Mouse (Mus musculus) MEL (cell line): Measurements from ENCODE around the gene Taf6l. TPM values are rescaled to one million over a fixed set of nuclear protein-coding genes. Genes with fewer than 3 reads are reported as not detected.
A peak's percentile ranks its signal among the peaks of the same experiment; 100 is the strongest.

Experiments
- DNase-seq: peaks from one replicate; pipeline ENCODE4 v3.0.0; 2011; ENCODE audit warnings: low read depth, low spot score
- H3K27ac ChIP-seq: 2 replicates; pipeline ENCODE4 v1.5.1; 2012; ENCODE audit warnings: low read depth, mild to moderate bottlenecking, control low read depth, low read length, moderate library complexity; ENCODE audit not compliant: control insufficient read depth
- H3K27me3 ChIP-seq, 2 experiments: fragments of 150-350 bp in 1 of 2; sonication (generic) in 1 of 2; 2 replicates each; pipeline ENCODE4 v1.6.1; 2012; ENCODE audit warnings: low read length in 2 of 2, mild to moderate bottlenecking in 2 of 2, improper control_type of control experiment in 1 of 2, moderate library complexity in 1 of 2; ENCODE audit not compliant: insufficient read depth in 2 of 2, control insufficient read depth in 1 of 2
- H3K36me3 ChIP-seq, 2 experiments: 2 replicates each; pipeline ENCODE4 v1.6.1; 2012 to 2014; ENCODE audit warnings: low read length in 2 of 2, improper control_type of control experiment in 1 of 2, inconsistent platforms in 1 of 2, mild to moderate bottlenecking in 1 of 2; ENCODE audit not compliant: insufficient read depth in 2 of 2, control insufficient read depth in 1 of 2
- H3K4me1 ChIP-seq, 2 experiments: fragments of 150-350 bp in 1 of 2; sonication (generic) in 1 of 2; 2 replicates each; pipeline ENCODE4 v1.6.1; 2012; ENCODE audit warnings: low read length in 2 of 2, improper control_type of control experiment in 1 of 2, mild to moderate bottlenecking in 1 of 2; ENCODE audit not compliant: insufficient read depth in 2 of 2, control insufficient read depth in 1 of 2
- H3K4me3 ChIP-seq, 2 experiments: fragments of 150-350 bp in 1 of 2; sonication (generic) in 1 of 2; 2 replicates each; pipeline ENCODE4 v1.5.1; 2012; ENCODE audit warnings: low read depth in 2 of 2, low read length in 2 of 2, mild to moderate bottlenecking in 2 of 2, moderate library complexity in 2 of 2, control low read depth in 1 of 2, improper control_type of control experiment in 1 of 2; ENCODE audit not compliant: control insufficient read depth in 1 of 2, insufficient read depth in 1 of 2
- H3K79me2 ChIP-seq: 2 replicates; pipeline ENCODE4 v1.6.1; 2012; ENCODE audit warnings: mild to moderate bottlenecking, low read length, moderate library complexity; ENCODE audit not compliant: control insufficient read depth, poor library complexity, insufficient read depth
- H3K9ac ChIP-seq: 2 replicates; pipeline ENCODE4 v1.6.1; 2012; ENCODE audit warnings: low read depth, mild to moderate bottlenecking, control low read depth, low read length, moderate library complexity; ENCODE audit not compliant: control insufficient read depth, poor library complexity, severe bottlenecking
- H3K9me3 ChIP-seq: fragments of 150-350 bp; sonication (generic); replicated peaks from 2 replicates; pipeline ENCODE4 v1.6.1; 2012; ENCODE audit warnings: mild to moderate bottlenecking, low read length, improper control_type of control experiment, moderate library complexity; ENCODE audit not compliant: insufficient read depth
- CHD1 ChIP-seq: IDR thresholded peaks from 2 replicates; pipeline ENCODE4 v1.6.1; 2012; ENCODE audit warnings: low read depth, mild to moderate bottlenecking, inconsistent platforms, low read length, improper control_type of control experiment
- CHD2 ChIP-seq: IDR thresholded peaks from 2 replicates; pipeline ENCODE4 v1.6.1; 2011; ENCODE audit warnings: low read length, improper control_type of control experiment
- CTCF ChIP-seq, 3 experiments: IDR thresholded peaks in 2 of 3; conservative IDR thresholded peaks in 1 of 3; 2 replicates each; pipeline ENCODE4 v1.5.1; 2011 to 2012; ENCODE audit warnings: low read length in 3 of 3, low read depth in 2 of 3, mild to moderate bottlenecking in 2 of 3, improper control_type of control experiment in 1 of 3, inconsistent platforms in 1 of 3, mixed read lengths in 1 of 3, moderate library complexity in 1 of 3; ENCODE audit not compliant: control insufficient read depth in 1 of 3, insufficient read depth in 1 of 3, poor library complexity in 1 of 3, severe bottlenecking in 1 of 3
- E2F4 ChIP-seq: IDR thresholded peaks from 2 replicates; pipeline ENCODE4 v1.6.1; 2011; ENCODE audit warnings: low read depth, low read length, improper control_type of control experiment, borderline replicate concordance
- ELF1 ChIP-seq: IDR thresholded peaks from 2 replicates; pipeline ENCODE4 v1.6.1; 2014; ENCODE audit warnings: low read depth, mild to moderate bottlenecking, inconsistent platforms, low read length, improper control_type of control experiment, moderate library complexity
- ETS1 ChIP-seq: IDR thresholded peaks from 2 replicates; pipeline ENCODE4 v1.6.1; 2012; ENCODE audit warnings: low read depth, mild to moderate bottlenecking, inconsistent platforms, low read length, improper control_type of control experiment, moderate library complexity
- GABPA ChIP-seq: IDR thresholded peaks from 2 replicates; pipeline ENCODE4 v1.6.1; 2012; ENCODE audit warnings: low read depth, mild to moderate bottlenecking, inconsistent platforms, low read length, improper control_type of control experiment, moderate library complexity
- GATA1 ChIP-seq: IDR thresholded peaks from 2 replicates; pipeline ENCODE4 v1.6.1; 2011; ENCODE audit warnings: low read depth, low read length, improper control_type of control experiment
- HCFC1 ChIP-seq: IDR thresholded peaks from 2 replicates; pipeline ENCODE4 v1.6.1; 2012; ENCODE audit warnings: low read depth, mild to moderate bottlenecking, inconsistent platforms, low read length, improper control_type of control experiment, moderate library complexity
- JUND ChIP-seq: IDR thresholded peaks from 2 replicates; pipeline ENCODE4 v1.6.1; 2011; ENCODE audit warnings: low read depth, mild to moderate bottlenecking, improper control_type of control experiment, low read length
- KAT2A ChIP-seq: conservative IDR thresholded peaks from 2 replicates; pipeline ENCODE4 v1.6.1; 2012; ENCODE audit warnings: low read depth, low read length, improper control_type of control experiment, inconsistent platforms
- MAFK ChIP-seq: IDR thresholded peaks from 2 replicates; pipeline ENCODE4 v1.6.1; 2011; ENCODE audit warnings: low read depth, mild to moderate bottlenecking, low read length, improper control_type of control experiment, borderline replicate concordance
- MAX ChIP-seq: IDR thresholded peaks from 2 replicates; pipeline ENCODE4 v1.6.1; 2011; ENCODE audit warnings: low read length, improper control_type of control experiment
- MEF2A ChIP-seq: IDR thresholded peaks from 2 replicates; pipeline ENCODE4 v1.6.1; 2014; ENCODE audit warnings: low read depth, mild to moderate bottlenecking, inconsistent platforms, low read length, improper control_type of control experiment; ENCODE audit not compliant: poor library complexity, insufficient replicate concordance, severe bottlenecking; ENCODE audit errors: extremely low read depth
- MXI1 ChIP-seq: IDR thresholded peaks from 2 replicates; pipeline ENCODE4 v1.6.1; 2011; ENCODE audit warnings: mild to moderate bottlenecking, low read depth, low read length, improper control_type of control experiment
- MYB ChIP-seq: IDR thresholded peaks from 2 replicates; pipeline ENCODE4 v1.6.1; 2011; ENCODE audit warnings: mild to moderate bottlenecking, low read depth, low read length, improper control_type of control experiment
- MYC ChIP-seq: IDR thresholded peaks from 2 replicates; pipeline ENCODE4 v1.6.1; 2011; ENCODE audit warnings: low read depth, mild to moderate bottlenecking, low read length, improper control_type of control experiment, moderate library complexity
- NELFE ChIP-seq: IDR thresholded peaks from 2 replicates; pipeline ENCODE4 v1.6.1; 2011; ENCODE audit warnings: low read depth, low read length, improper control_type of control experiment
- NRF1 ChIP-seq: IDR thresholded peaks from 2 replicates; pipeline ENCODE4 v1.6.1; 2014; ENCODE audit warnings: low read depth, mild to moderate bottlenecking, inconsistent platforms, low read length, improper control_type of control experiment, moderate library complexity; ENCODE audit not compliant: poor library complexity, insufficient read depth, severe bottlenecking
- POLR2A ChIP-seq, 2 experiments: IDR thresholded peaks; 2 replicates each; pipeline ENCODE4 v1.6.1; 2011 to 2012; ENCODE audit warnings: low read length in 2 of 2, mild to moderate bottlenecking in 2 of 2, control low read depth in 1 of 2, improper control_type of control experiment in 1 of 2, low read depth in 1 of 2, moderate library complexity in 1 of 2; ENCODE audit not compliant: control insufficient read depth in 1 of 2, insufficient read depth in 1 of 2, poor library complexity in 1 of 2
- RAD21 ChIP-seq: IDR thresholded peaks from 2 replicates; pipeline ENCODE4 v1.6.1; 2011; ENCODE audit warnings: mild to moderate bottlenecking, low read depth, low read length, improper control_type of control experiment
- RCOR1 ChIP-seq: IDR thresholded peaks from 2 replicates; pipeline ENCODE4 v1.6.1; 2012; ENCODE audit warnings: low read depth, mild to moderate bottlenecking, inconsistent platforms, low read length, improper control_type of control experiment
- SIN3A ChIP-seq: IDR thresholded peaks from 2 replicates; pipeline ENCODE4 v1.6.1; 2012; ENCODE audit warnings: low read length, improper control_type of control experiment, inconsistent platforms
- SMC3 ChIP-seq: IDR thresholded peaks from 2 replicates; pipeline ENCODE4 v1.6.1; 2011; ENCODE audit warnings: low read depth, low read length, improper control_type of control experiment
- TAL1 ChIP-seq: IDR thresholded peaks from 2 replicates; pipeline ENCODE4 v1.6.1; 2012; ENCODE audit warnings: mild to moderate bottlenecking, inconsistent platforms, low read length, moderate library complexity, mixed read lengths
- TBP ChIP-seq: IDR thresholded peaks from 2 replicates; pipeline ENCODE4 v1.8.0; 2011; ENCODE audit warnings: low read depth, low read length, improper control_type of control experiment
- UBTF ChIP-seq: IDR thresholded peaks from 2 replicates; pipeline ENCODE4 v1.6.1; 2012; ENCODE audit warnings: low read depth, mild to moderate bottlenecking, inconsistent platforms, low read length, improper control_type of control experiment, moderate library complexity, borderline replicate concordance; ENCODE audit not compliant: insufficient read depth
- USF1 ChIP-seq: IDR thresholded peaks from 2 replicates; pipeline ENCODE4 v1.6.1; 2014; ENCODE audit warnings: low read depth, mild to moderate bottlenecking, inconsistent platforms, low read length, improper control_type of control experiment, moderate library complexity
- USF2 ChIP-seq, 2 experiments: IDR thresholded peaks; 2 replicates each; pipeline ENCODE4 v1.6.1; 2011 to 2012; ENCODE audit warnings: improper control_type of control experiment in 2 of 2, low read length in 2 of 2, borderline replicate concordance in 1 of 2, inconsistent platforms in 1 of 2, low read depth in 1 of 2, mild to moderate bottlenecking in 1 of 2; ENCODE audit not compliant: insufficient read depth in 1 of 2
- ZC3H11A ChIP-seq: IDR thresholded peaks from 2 replicates; pipeline ENCODE4 v1.6.1; 2012; ENCODE audit warnings: low read depth, mild to moderate bottlenecking, inconsistent platforms, low read length, improper control_type of control experiment
- ZKSCAN1 ChIP-seq: IDR thresholded peaks from 2 replicates; pipeline ENCODE4 v1.6.1; 2012; ENCODE audit warnings: low read depth, mild to moderate bottlenecking, inconsistent platforms, low read length, improper control_type of control experiment, moderate library complexity
- ZMIZ1 ChIP-seq: IDR thresholded peaks from 2 replicates; pipeline ENCODE4 v1.6.1; 2012; ENCODE audit warnings: low read depth, mild to moderate bottlenecking, inconsistent platforms, low read length, improper control_type of control experiment, moderate library complexity
- ZNF384 ChIP-seq: IDR thresholded peaks from 2 replicates; pipeline ENCODE4 v1.6.1; 2012; ENCODE audit warnings: low read depth, mild to moderate bottlenecking, inconsistent platforms, low read length, improper control_type of control experiment
- polyA plus RNA-seq, 2 experiments: library from polyadenylated mRNA; stranded (reverse) in 1 of 2; unstranded in 1 of 2; fragments of >175 nt in 1 of 2; fragments of >200 nt in 1 of 2; gene quantifications; 2 replicates each; pipeline versions ENCODE4 v1.2.1 to v1.2.4; 2012; ENCODE audit warnings: low replicate concordance in 2 of 2, low read depth in 1 of 2; ENCODE audit not compliant: insufficient read length in 2 of 2, insufficient read depth in 1 of 2, missing spikeins in 1 of 2
- total RNA-seq: library from RNA; depleted of rRNA; stranded (reverse); fragments of 300-350 nt; gene quantifications from 2 replicates; pipeline ENCODE4 v1.2.3, GENCODE M21; 2012

Taf6l gene
- total and polyA plus RNA-seq, 3 experiments: 18.3 to 25.5 TPM; not detected in 1

DNA sequence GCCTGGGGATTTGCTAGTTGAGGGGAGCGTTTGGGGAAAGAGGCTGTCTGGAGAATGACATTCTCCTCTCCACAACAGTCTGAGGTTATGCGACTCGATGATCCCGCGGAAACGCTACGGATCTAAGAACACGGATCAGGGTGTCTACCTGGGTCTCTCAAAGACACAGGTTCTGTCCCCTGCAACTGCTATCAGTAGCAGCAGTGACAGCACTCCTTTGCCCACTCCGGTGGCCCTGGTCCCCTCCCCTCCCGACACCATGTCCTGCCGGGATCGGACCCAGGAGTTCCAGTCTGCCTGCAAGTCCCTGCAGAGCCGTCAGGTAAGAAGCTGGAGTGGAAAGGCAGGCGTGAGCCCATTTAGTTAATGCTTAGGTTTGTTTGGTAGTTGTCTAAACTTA, 44.0 kb downstream of the Taf6l start (continued):
- no peak for TF ChIP-seq ELF1
- TF ChIP-seq NRF1: no peak

DNA sequence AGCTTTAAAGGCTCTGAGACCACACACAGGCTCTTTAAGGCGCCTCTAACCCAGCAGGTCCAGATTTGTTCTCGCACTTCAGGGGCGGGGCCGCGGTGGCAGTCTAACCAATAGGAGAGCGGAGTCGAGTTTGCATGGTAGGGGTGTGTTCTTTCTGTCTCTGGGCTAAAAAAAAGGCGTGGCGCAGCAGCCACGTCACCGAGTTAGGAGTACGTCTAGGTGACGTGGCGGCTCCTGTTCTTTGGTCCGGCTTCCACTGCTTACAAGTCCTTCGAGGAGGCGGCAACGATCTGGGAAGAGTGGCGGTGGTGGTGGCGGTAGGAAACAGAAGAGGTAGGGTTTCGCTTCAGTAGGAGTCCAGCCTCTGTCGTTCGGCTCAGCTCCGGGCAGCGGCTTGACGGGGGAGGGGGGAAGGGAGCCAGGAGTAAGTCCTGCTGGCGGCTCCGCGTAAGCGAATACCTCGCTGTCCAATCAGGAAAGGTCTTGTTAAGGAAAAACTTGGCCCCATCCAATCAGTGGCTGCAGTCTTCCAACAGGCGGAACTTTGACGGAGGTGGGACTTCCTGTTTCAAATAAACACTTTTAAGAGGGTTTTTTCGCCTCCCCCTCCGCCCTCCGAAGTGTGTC, 44.9 kb downstream of the Taf6l start, which contains the start of gene Stx5a:
Gene Stx5a, plus strand, starts transcription at position 171 of the 627 bp plus-strand sequence.
- Histone ChIP-seq H3K9ac (peak within 1 kb of the TSS; percentile 84), H3K36me3 (peaks cover 11 to 21% of the 10 kb centered on the region in 2 experiments), H3K27me3 (no peaks in the 10 kb centered on the region), H3K27ac (peak within 1 kb of the TSS; percentile 89), H3K4me3 (peak within 1 kb of the TSS; percentile 82 to 87), H3K4me1 (peaks cover 5 to 7% of the 10 kb centered on the region in 2 experiments), H3K9me3 (no peaks in the 10 kb centered on the region), H3K79me2 (peaks cover 22% of the 10 kb centered on the region)
- peak; percentile 99 for DNase-seq
- TF ChIP-seq MYC: peak; percentile 52; the same call in 1 of the 2 replicates
- TF ChIP-seq NRF1: 0 out of 2 replicates have a peak, but pooled peaks have one; percentile 17
- TF ChIP-seq TBP: peak; percentile 65; the same call in 1 of the 2 replicates
- TF ChIP-seq JUND: no peak
- TF ChIP-seq UBTF: no peak
- no peak for TF ChIP-seq E2F4
- TF ChIP-seq NELFE: no peak; the same call in 1 of the 2 replicates
- no peak for TF ChIP-seq SMC3
- no peak for TF ChIP-seq GABPA
- TF ChIP-seq ZC3H11A: no peak
- peak; percentile 34 to 80; a peak in 3 of 4 replicates for TF ChIP-seq POLR2A (IDR thresholded peaks at IDR 0.05; ENCODE audit: control insufficient read depth in 1 of 2, insufficient read depth in 1 of 2, low read depth in 1 of 2, low read length in 2 of 2, poor library complexity in 1 of 2)
- peak; percentile 87 for TF ChIP-seq SIN3A
- peak; percentile 88 for TF ChIP-seq ELF1
- no peak for TF ChIP-seq CTCF (IDR thresholded peaks at IDR 0.05 in 2 of 3, conservative IDR thresholded peaks at IDR 0.05 in 1 of 3; ENCODE audit: control insufficient read depth in 1 of 3, insufficient read depth in 1 of 3, low read depth in 2 of 3, low read length in 3 of 3, poor library complexity in 1 of 3, severe bottlenecking in 1 of 3)
- TF ChIP-seq KAT2A: peak; percentile 62
- TF ChIP-seq ZNF384: 0 out of 2 replicates have a peak, but pooled peaks have one; percentile 24
- no peak for TF ChIP-seq CHD1
- no peak for TF ChIP-seq MAFK
- no peak; the same call in 1 of the 2 replicates for TF ChIP-seq ZMIZ1
- no peak for TF ChIP-seq ZKSCAN1
- TF ChIP-seq CHD2: peak; percentile 87
- no peak for TF ChIP-seq TAL1
- peak; percentile 65 for TF ChIP-seq MXI1
- peak; percentile 25; the same call in 1 of the 2 replicates for TF ChIP-seq ETS1
- TF ChIP-seq USF1: no peak
- no peak for TF ChIP-seq MEF2A
- 0 out of 2 replicates have a peak, but pooled peaks have one; percentile 50 for TF ChIP-seq MAX
- peak; percentile 34; the same call in 1 of the 2 replicates for TF ChIP-seq RCOR1
- TF ChIP-seq RAD21: no peak
- TF ChIP-seq USF2 (IDR thresholded peaks at IDR 0.05; ENCODE audit: borderline replicate concordance in 1 of 2, insufficient read depth in 1 of 2, low read depth in 1 of 2, low read length in 2 of 2): no peak
- TF ChIP-seq GATA1: no peak
- no peak for TF ChIP-seq MYB
- peak; percentile 89 for TF ChIP-seq HCFC1
